Mouse (Mus musculus): ENCODE results near the gene Gm11541. TPM values are rescaled to one million over a fixed set of nuclear protein-coding genes. Genes with fewer than 3 reads are reported as not detected.

Gm11541 gene
- polyA plus RNA-seq (2014; fragmentation: Nextera tagmentation; extraction: Ambion mirVana) = 0.11 and 0.12 TPM in 2 replicates

DNA sequence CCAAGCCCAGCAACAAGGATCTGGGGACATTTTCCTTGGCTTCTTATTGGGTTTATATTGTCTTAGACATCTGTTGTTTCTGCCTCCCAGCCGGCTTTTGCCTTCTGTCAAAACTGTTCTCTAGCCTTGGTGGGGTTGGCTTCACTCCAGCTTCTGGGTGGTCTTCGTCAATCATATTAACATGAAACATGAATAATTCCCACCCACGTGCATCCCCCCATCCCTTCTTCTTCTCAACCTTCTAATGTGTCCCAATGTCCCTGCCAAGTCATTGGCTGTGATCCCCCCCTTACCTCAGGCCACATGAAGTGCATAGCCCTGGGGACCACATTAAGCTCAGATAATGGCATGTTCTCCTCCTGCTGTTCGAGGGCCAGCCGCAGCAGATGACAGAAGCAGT, at the start of gene Gm11541:
Gene Gm11541, minus strand, starts transcription at position 28 of the 400 bp plus-strand sequence.
- Histone ChIP-seq H3K27me3 (ENCODE audit: control insufficient read depth, insufficient read depth, low read length) (no peaks in the 10 kb centered on the region), H3K9me3 (ENCODE audit: control insufficient read depth, low read length) (no peaks in the 10 kb centered on the region), H3K9ac (ENCODE audit: low read depth, low read length) (no peak within 1 kb of the TSS), H3K4me2 (replicated peaks; ENCODE audit: low read depth, low read length) (no peak within 1 kb of the TSS), H3K4me3 (ENCODE audit: low read depth, low read length) (no peak within 1 kb of the TSS), H3K4me1 (replicated peaks; ENCODE audit: control insufficient read depth, insufficient read depth, low read length) (no peaks in the 10 kb centered on the region; the same call in 1 of the 2 replicates), H3K36me3 (ENCODE audit: control insufficient read depth, insufficient read depth, low read length) (no peaks in the 10 kb centered on the region), H3K27ac (ENCODE audit: low read depth, low read length) (no peak within 1 kb of the TSS)
- DNase-seq (ENCODE audit: low spot score) (no peak), ATAC-seq (ENCODE audit: low FRiP score) (no peak)
- WGBS = 81% methylated on average over 5 of the region's 5 CpGs

- no peaks in the 10 kb centered on the region for H3K4me1 ChIP-seq (replicated peaks; ENCODE audit: control insufficient read depth, insufficient read depth, low read length)
- 55% methylated on average over 2 of the region's 2 CpGs for WGBS
- H3K27ac ChIP-seq (ENCODE audit: low read depth, low read length) = no peak overlapping the region
- no peaks in the 10 kb centered on the region for H3K27me3 ChIP-seq (ENCODE audit: control insufficient read depth, insufficient read depth, low read length)
- no peak overlapping the region for H3K9ac ChIP-seq (ENCODE audit: low read depth, low read length)
- no peak overlapping the region for H3K4me3 ChIP-seq (ENCODE audit: low read depth, low read length)
- DNase-seq (ENCODE audit: low spot score) (no peak), ATAC-seq (ENCODE audit: low FRiP score) (no peak)
- H3K36me3 ChIP-seq (ENCODE audit: control insufficient read depth, insufficient read depth, low read length) = no peaks in the 10 kb centered on the region
- H3K9me3 ChIP-seq (ENCODE audit: control insufficient read depth, low read length) = no peaks in the 10 kb centered on the region
- no peak overlapping the region for H3K4me2 ChIP-seq (replicated peaks; ENCODE audit: low read depth, low read length)
Observed at GRCm38 (mm10) chr11:94752946-94753713, 48.8 kb upstream of the Gm11541 start.

GRCm38 (mm10) chr11:94741732-94742272, 37.5 kb upstream of the Gm11541 start, which contains the start of gene Cdc34b:
Cdc34b (plus strand) TSS chr11:94741782.
- H3K4me3 ChIP-seq (ENCODE audit: low read depth, low read length) = no peak within 1 kb of the TSS
- no peaks in the 10 kb centered on the region for H3K36me3 ChIP-seq (ENCODE audit: control insufficient read depth, insufficient read depth, low read length)
- no peak within 1 kb of the TSS for H3K27ac ChIP-seq (ENCODE audit: low read depth, low read length)
- no peak within 1 kb of the TSS for H3K4me2 ChIP-seq (replicated peaks; ENCODE audit: low read depth, low read length)
- 81% methylated on average over 25 of the region's 29 CpGs for WGBS
- ATAC-seq (ENCODE audit: low FRiP score) (no peak), DNase-seq (ENCODE audit: low spot score) (no peak)
- H3K9ac ChIP-seq (ENCODE audit: low read depth, low read length) = no peak within 1 kb of the TSS
- H3K4me1 ChIP-seq (replicated peaks; ENCODE audit: control insufficient read depth, insufficient read depth, low read length) = no peaks in the 10 kb centered on the region
- no peaks in the 10 kb centered on the region for H3K9me3 ChIP-seq (ENCODE audit: control insufficient read depth, low read length)
- H3K27me3 ChIP-seq (ENCODE audit: control insufficient read depth, insufficient read depth, low read length) = no peaks in the 10 kb centered on the region

GRCm38 (mm10) chr11:94735746-94736145, 31.4 kb upstream of the Gm11541 start:
- Histone ChIP-seq H3K9me3 (ENCODE audit: control insufficient read depth, low read length) (no peaks in the 10 kb centered on the region), H3K4me2 (replicated peaks; ENCODE audit: low read depth, low read length) (no peak overlapping the region), H3K36me3 (ENCODE audit: control insufficient read depth, insufficient read depth, low read length) (no peaks in the 10 kb centered on the region), H3K4me1 (replicated peaks; ENCODE audit: control insufficient read depth, insufficient read depth, low read length) (no peaks in the 10 kb centered on the region), H3K27me3 (ENCODE audit: control insufficient read depth, insufficient read depth, low read length) (no peaks in the 10 kb centered on the region), H3K4me3 (ENCODE audit: low read depth, low read length) (no peak overlapping the region), H3K9ac (ENCODE audit: low read depth, low read length) (no peak overlapping the region), H3K27ac (ENCODE audit: low read depth, low read length) (no peak overlapping the region)
- DNase-seq (ENCODE audit: low spot score) = no peak
- WGBS = 81% methylated on average over 2 of the region's 2 CpGs
- ATAC-seq (ENCODE audit: low FRiP score) = no peak

- Histone ChIP-seq H3K27me3 (ENCODE audit: control insufficient read depth, insufficient read depth, low read length) (no peaks in the 10 kb centered on the region), H3K27ac (ENCODE audit: low read depth, low read length) (no peak overlapping the region), H3K36me3 (ENCODE audit: control insufficient read depth, insufficient read depth, low read length) (no peaks in the 10 kb centered on the region), H3K4me2 (replicated peaks; ENCODE audit: low read depth, low read length) (no peak overlapping the region), H3K9ac (ENCODE audit: low read depth, low read length) (no peak overlapping the region), H3K4me1 (replicated peaks; ENCODE audit: control insufficient read depth, insufficient read depth, low read length) (no peaks in the 10 kb centered on the region), H3K4me3 (ENCODE audit: low read depth, low read length) (no peak overlapping the region), H3K9me3 (ENCODE audit: control insufficient read depth, low read length) (no peaks in the 10 kb centered on the region)
- ATAC-seq (ENCODE audit: low FRiP score) = no peak
- DNase-seq (ENCODE audit: low spot score) = peak; percentile 18
- WGBS = 41% methylated on average over 8 of the region's 8 CpGs
Observed at GRCm38 (mm10) chr11:94732773-94733172, 28.5 kb upstream of the Gm11541 start.

DNA sequence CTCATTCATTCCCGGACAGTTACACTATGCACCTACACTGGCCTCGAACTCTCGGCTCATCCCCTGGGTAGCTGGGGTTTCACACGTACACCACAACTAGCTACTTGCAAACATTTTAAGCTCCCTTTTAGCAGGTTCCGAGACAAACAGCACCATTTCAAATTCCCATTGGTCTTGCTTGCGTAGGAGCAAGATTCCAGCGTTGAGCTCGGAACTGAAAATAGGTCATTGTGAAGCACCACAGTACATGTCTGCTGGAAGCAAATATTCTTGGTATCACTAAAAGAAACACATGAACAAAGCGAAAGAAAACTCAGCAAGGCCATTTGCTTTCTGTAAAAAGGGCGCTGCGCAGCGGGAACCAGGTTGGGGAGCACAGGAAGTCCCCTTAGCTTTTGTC, 26.9 kb upstream of the Gm11541 start:
- H3K9me3 ChIP-seq (ENCODE audit: control insufficient read depth, low read length) = no peaks in the 10 kb centered on the region
- DNase-seq (ENCODE audit: low spot score) (no peak), ATAC-seq (ENCODE audit: low FRiP score) (no peak)
- no peaks in the 10 kb centered on the region for H3K27me3 ChIP-seq (ENCODE audit: control insufficient read depth, insufficient read depth, low read length)
- whole genome bisulfite sequencing = 88% methylated on average over 12 of the region's 12 CpGs
- no peak overlapping the region for H3K4me3 ChIP-seq (ENCODE audit: low read depth, low read length)
- no peak overlapping the region for H3K27ac ChIP-seq (ENCODE audit: low read depth, low read length)
- no peak overlapping the region for H3K4me2 ChIP-seq (replicated peaks; ENCODE audit: low read depth, low read length)
- no peaks in the 10 kb centered on the region for H3K4me1 ChIP-seq (replicated peaks; ENCODE audit: control insufficient read depth, insufficient read depth, low read length)
- no peak overlapping the region for H3K9ac ChIP-seq (ENCODE audit: low read depth, low read length)
- H3K36me3 ChIP-seq (ENCODE audit: control insufficient read depth, insufficient read depth, low read length) = no peaks in the 10 kb centered on the region

- H3K9ac ChIP-seq (ENCODE audit: low read depth, low read length) = no peak overlapping the region
- no peak overlapping the region for H3K27ac ChIP-seq (ENCODE audit: low read depth, low read length)
- no peaks in the 10 kb centered on the region for H3K36me3 ChIP-seq (ENCODE audit: control insufficient read depth, insufficient read depth, low read length)
- DNase-seq (ENCODE audit: low spot score) (peak; percentile 82), ATAC-seq (ENCODE audit: low FRiP score) (no peak)
- H3K4me3 ChIP-seq (ENCODE audit: low read depth, low read length) = no peak overlapping the region
- WGBS = 32% methylated on average over 5 of the region's 5 CpGs
- H3K27me3 ChIP-seq (ENCODE audit: control insufficient read depth, insufficient read depth, low read length) = no peaks in the 10 kb centered on the region
- H3K4me2 ChIP-seq (replicated peaks; ENCODE audit: low read depth, low read length) = no peak overlapping the region
- H3K4me1 ChIP-seq (replicated peaks; ENCODE audit: control insufficient read depth, insufficient read depth, low read length) = no peaks in the 10 kb centered on the region
- H3K9me3 ChIP-seq (ENCODE audit: control insufficient read depth, low read length) = no peaks in the 10 kb centered on the region
Observed at GRCm38 (mm10) chr11:94730261-94730660, 26.0 kb upstream of the Gm11541 start.

DNA sequence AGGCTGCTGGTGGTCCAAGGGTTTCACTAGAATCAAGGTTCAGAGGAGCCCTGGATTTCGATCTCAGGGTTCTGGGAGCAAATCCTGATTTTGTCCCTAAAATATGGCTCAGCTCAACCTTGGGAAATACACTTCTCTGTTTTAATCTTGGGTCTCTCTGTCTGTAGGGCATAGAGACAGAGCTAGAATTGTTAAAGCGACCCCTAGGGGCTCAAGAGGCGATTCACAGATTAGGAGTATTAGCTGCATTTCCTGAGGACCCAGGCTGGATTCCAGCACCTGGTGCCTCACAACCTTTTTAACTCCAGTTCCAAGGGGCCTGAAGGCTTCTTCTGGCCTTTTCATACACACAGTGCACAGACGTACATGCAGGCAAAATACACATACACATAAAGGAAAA, 25.3 kb upstream of the Gm11541 start:
- Histone ChIP-seq H3K9ac (ENCODE audit: low read depth, low read length) (no peak overlapping the region), H3K4me2 (replicated peaks; ENCODE audit: low read depth, low read length) (no peak overlapping the region), H3K27ac (ENCODE audit: low read depth, low read length) (no peak overlapping the region), H3K36me3 (ENCODE audit: control insufficient read depth, insufficient read depth, low read length) (no peaks in the 10 kb centered on the region), H3K4me3 (ENCODE audit: low read depth, low read length) (no peak overlapping the region), H3K9me3 (ENCODE audit: control insufficient read depth, low read length) (no peaks in the 10 kb centered on the region), H3K27me3 (ENCODE audit: control insufficient read depth, insufficient read depth, low read length) (no peaks in the 10 kb centered on the region), H3K4me1 (replicated peaks; ENCODE audit: control insufficient read depth, insufficient read depth, low read length) (no peaks in the 10 kb centered on the region)
- DNase-seq (ENCODE audit: low spot score) (peak; percentile 28), ATAC-seq (ENCODE audit: low FRiP score) (no peak)
- WGBS = 34% methylated on average over 4 of the region's 4 CpGs

DNA sequence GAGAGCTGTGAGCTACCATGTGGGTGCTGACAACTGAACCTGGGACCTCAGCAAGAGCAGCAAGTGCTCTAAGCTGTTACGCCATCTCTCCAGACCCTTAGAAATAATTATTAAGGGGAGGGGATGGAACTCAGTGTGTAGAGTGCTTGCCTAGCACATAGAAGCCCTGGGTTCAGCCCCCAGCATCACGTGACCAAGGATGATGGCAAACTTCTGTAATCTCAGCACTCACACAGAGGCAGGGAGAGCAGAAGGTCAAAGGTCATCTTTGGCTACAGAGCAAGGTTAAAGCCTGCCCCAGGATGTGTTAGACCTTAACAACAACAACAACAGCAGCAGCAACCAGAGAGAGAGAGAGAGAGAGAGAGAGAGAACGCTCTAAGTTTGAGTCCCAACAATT, 24.2 kb upstream of the Gm11541 start:
- H3K9ac ChIP-seq (ENCODE audit: low read depth, low read length) = no peak overlapping the region
- H3K4me3 ChIP-seq (ENCODE audit: low read depth, low read length) = no peak overlapping the region
- H3K4me1 ChIP-seq (replicated peaks; ENCODE audit: control insufficient read depth, insufficient read depth, low read length) = no peaks in the 10 kb centered on the region
- no peak for ATAC-seq (ENCODE audit: low FRiP score)
- no peaks in the 10 kb centered on the region for H3K36me3 ChIP-seq (ENCODE audit: control insufficient read depth, insufficient read depth, low read length)
- DNase-seq (ENCODE audit: low spot score) = no peak
- no peaks in the 10 kb centered on the region for H3K27me3 ChIP-seq (ENCODE audit: control insufficient read depth, insufficient read depth, low read length)
- no peaks in the 10 kb centered on the region for H3K9me3 ChIP-seq (ENCODE audit: control insufficient read depth, low read length)
- H3K27ac ChIP-seq (ENCODE audit: low read depth, low read length) = no peak overlapping the region
- no peak overlapping the region for H3K4me2 ChIP-seq (replicated peaks; ENCODE audit: low read depth, low read length)
- WGBS = 78% methylated on average over 3 of the region's 3 CpGs

All from hindbrain, embryonic 11.5 days (tissue).